Mouse (Mus musculus) adrenal gland, adult (tissue): ENCODE data around the gene Ttyh3.

ENCODE experiments used
- DNase-seq, 2 experiments: peaks; one replicate each; pipeline ENCODE4 v3.0.0; 2022 to 2023; ENCODE audit warnings: low spot score in 1 of 2; ENCODE audit not compliant: inconsistent age in 2 of 2

The Ttyh3 gene

DNA sequence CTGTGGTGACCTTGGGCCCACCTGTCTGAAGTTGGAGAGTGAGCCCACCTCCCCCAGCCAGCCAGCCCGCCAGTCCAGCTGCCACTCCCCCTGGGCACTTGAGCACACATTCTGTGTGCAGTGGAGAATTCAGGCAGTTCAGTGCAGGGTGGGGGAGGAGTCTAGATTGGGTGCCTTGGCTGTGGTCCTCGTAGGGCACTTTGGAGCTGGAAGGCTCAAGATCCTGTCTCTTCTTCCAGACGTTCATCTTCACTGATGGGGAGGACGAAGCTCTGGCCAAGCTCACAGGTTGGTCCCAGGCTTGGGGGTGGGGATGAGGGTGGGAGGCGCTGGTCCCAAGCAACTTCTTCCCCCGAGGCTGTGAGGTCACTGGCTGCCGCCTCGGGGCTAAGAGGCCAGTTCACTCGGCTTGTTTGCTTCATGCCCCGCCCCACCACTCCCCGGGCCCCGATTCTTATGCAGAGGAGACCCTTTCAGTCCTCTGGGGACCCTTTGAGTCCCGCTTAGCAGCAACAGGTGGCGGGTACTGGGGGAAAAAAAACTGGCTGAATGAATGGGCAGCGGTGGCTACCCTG lies 37.1 kb downstream of the Ttyh3 start:
- peak in 1 of 2 experiments; percentile 38 for DNase-seq

DNA sequence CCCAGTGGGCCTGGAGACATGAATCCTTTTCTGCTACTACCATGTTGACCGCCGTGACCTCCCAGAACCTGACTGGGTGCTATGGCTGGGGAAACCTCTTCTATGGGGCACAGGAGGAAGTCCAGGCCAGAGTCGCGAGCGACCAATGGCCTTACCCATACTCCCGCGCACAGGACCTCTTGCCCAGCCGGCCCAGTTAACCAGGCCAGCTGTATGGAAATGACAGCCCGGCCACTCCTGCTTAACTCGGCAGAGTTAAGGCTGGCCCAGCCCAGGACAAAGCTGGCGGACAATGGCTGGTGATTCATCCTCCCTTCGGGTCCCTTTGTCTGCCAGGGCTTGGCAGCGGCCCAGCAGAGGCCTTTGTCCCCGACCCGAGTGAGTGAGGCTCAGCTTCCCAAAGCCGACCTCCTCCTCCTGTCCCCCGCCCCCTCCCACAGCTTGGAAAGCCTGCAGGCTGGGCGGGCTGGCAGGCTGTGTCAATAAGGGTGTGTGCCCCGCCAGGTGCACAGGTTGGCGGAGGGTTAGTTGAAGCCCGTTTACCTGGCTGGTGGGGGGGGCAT lies 37.7 kb downstream of the Ttyh3 start:
- peak; percentile 82 to 93 for DNase-seq

DNA sequence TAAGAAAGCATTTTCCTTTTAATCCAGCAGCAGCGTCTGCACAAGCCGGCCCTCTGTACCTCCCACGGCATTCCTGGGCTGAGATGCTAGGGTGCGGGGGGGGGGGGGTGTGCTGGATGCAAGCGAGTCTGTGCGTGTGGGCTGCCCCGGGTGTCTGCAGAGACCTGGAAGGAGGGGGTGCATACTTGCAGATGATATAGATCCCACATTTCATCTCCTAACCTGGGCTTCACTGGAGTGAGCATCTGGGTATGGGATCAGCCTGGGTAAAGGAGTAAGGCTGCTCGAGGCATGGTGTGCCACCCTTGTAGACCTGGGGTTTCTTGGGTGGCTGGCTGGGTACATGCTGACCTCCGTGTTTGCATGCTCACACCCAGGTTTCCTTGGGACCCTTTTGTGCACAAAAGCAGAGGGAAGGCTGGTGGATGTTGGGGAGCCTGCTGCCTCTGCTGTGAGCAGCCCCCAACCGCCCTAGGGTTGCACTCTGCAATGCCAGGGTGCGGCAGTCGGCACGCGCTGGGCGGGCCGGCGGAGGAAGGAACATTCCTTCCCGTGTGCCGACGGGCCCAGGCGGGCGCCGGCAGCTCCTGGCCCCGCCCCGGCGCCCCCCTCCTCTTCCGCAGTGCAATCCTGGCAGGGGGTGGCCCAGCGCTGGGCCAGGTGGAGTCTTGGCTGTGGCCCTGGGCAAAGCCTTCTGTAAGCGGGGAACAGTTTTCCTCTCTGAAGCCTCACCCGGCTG lies 38.4 kb downstream of the Ttyh3 start:
- DNase-seq = peak in 1 of 2 experiments; percentile 44

DNA sequence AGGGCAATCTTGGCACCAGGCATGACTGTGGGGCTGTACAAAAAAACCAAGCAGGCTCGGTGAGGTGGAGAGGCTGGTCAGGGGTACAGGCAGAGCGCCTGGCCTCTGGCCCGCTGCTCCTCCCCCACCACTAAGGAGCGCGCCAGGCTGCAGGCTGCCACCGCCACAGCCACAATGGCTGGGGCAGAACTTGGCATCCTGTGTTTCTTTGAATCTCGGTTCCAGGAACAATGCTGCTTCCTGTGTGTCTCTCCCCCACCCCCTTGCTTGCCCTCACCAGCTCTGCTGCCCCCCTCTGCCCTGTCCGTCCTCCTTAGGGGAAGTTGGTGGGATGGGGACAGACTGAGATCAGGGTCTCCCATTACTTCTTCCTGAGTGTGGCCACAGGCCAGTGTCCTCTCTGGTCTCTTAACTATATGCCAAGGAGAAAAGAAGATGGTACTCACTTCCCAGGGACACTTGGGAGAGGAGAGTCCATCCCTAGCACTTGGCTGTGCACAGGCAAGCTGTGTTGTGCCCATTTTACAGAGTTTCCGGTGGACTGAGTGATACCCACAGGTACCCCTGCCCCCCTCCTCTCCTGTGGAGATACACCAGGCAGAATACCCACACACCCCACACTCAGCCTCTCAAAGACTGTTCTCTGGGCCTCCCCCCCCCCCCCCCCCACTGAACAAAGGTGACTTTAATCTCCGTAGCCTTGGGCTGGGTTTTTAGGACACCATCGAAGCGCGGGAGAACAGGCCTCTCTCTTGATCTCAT lies 39.1 kb downstream of the Ttyh3 start:
- peak; percentile 44 to 70 for DNase-seq

DNA sequence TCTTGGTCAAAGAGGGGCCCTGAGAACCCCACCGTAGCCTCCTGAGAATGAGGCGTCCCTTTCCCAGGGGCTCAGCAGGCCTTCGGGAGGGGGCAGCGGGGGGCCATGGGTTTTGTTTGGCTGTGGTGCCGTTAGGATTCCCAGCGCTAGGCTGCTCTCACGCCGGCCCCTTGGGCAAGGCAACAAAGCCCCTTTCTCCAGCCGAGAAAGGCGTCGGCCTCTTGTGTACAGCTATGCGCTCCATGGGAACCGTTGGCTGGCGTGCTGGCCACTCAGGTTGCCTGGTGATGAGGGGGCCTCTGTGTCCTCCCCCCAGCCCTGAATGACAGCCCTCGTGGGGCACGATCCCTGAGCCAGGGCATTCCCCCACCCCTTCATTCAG lies 40.2 kb downstream of the Ttyh3 start:
- DNase-seq = peak; percentile 8 to 37

DNA sequence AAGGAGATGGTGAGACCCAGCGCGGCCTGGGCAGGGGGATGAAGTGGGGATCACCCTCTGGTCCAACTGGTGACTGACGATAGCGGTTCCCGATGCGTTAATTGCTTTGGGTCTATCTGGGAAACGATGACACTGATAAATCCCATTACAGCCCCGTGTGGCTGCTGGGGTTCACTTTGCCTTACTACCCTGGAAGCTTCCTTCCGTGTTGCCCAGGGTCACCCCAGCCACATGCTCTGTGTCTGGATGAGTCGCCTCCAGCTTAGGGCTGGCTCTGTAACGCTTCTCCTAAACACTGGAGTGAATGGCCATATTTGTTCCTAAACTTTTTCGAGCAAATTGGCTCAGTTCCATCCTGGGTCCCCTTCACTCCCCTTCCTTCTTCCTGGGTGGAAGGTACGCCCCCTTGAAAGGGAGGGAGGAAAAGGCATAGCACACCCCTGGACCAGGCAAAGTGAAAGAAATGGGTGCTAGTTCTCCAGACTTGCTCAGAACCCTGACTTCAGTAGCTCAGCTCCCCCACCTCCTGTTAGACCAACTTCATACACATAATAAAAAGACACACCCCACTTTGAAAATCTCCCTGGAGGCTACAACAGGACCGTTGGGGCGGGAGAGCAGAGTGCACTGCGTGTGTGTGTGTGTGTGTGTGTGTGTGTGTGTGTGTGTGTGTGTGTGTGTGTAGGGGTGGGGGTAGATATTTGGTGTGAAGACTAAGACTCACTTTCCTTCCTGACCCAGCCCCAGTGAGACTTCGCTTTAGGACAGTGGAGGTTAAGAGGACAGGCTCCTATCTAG lies 40.8 kb downstream of the Ttyh3 start:
- DNase-seq = peak; percentile 17 to 67

DNA sequence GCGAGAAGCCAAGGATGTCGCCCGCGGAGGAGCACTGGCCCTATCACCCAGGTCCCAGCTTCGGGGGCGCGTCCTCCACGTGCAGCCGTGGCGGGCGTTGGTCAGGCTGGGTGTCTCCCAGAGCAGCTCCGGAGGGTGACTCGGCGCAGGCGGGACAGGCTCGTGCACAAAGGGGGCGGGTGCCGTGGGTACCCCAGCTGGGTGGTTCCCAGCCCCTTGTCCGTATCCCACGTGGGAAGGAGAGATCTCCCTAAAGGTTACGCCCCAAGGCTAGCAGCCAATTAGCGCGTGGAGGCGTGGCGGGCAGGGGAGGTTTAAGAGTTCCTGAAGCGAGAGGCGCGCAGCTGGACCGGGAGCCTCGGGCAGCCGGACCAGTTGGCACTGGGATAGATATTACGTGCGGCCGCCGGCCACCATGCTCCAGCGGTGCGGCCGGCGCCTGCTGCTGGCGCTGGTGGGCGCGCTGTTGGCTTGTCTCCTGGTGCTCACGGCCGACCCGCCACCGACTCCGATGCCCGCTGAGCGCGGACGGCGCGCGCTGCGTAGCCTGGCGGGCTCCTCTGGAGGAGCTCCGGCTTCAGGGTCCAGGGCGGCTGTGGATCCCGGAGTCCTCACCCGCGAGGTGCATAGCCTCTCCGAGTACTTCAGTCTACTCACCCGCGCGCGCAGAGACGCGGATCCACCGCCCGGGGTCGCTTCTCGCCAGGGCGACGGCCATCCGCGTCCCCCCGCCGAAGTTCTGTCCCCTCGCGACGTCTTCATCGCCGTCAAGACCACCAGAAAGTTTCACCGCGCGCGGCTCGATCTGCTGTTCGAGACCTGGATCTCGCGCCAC lies 41.6 kb downstream of the Ttyh3 start, which contains the start of gene Lfng:
Gene Lfng (plus strand): TSS at position 320 of the 835 bp plus-strand sequence.
- DNase-seq = peak; percentile 92 to 97

DNA sequence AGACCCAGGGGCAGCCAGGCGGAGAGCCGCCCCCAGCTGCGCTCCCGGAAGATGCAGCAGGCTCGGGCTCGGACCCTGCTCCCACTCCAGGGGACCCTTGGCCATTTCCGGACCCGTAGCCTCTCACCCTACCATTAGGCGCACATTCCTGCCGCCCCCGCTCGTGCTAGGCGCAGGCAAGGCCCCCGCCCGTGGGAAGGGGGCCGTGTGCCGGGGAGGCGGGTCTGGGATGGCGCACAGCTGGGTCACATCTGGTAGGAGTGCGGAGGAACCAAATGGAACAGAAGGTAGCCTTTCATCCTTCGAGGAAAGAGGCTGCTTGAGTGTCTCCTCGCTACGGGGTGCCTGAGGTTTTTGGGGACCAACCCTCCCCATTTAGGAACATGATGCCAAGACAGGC lies 42.4 kb downstream of the Ttyh3 start:
- peak in 1 of 2 experiments; percentile 34 for DNase-seq

DNA sequence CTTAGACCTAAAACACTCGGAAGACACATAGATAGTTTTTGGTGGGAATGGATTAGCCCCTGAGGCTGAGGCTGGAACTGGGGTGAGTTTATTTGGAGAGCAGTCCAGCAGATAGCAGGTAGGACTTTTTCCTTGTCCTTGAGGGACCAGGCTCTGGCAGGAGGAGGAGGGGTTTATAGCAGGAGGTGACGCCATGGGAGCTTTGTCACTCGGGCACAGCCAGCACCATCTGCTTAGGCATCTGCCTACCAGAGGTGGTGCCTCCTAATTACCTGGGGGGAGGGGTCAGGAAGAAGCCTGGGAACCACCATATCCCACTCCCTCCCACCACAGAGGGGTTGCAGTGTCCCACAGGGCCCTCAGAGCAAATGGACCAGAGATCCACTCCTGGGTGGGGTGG lies 43.6 kb downstream of the Ttyh3 start:
- peak; percentile 6 to 25 for DNase-seq

DNA sequence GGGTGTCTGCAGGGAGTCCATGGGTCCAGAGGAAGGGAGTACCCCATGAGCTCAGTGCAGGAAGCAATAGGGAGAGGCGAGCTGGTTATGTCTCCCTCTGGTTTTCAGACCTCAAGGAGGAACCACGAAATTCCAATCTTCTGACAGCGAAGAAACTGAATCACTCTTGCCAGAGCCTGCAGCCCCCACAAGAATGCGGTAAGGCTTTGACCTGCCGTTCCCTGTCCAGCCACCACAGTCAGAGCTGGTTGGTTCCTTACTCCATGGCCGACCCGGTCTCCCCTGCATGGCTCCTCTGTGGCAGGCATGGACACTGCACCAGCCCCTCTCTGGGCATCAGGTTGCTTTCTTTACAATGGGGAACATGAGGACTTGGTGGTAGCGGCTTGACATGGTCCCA lies 44.4 kb downstream of the Ttyh3 start:
- peak; percentile 3 to 19 for DNase-seq

DNA sequence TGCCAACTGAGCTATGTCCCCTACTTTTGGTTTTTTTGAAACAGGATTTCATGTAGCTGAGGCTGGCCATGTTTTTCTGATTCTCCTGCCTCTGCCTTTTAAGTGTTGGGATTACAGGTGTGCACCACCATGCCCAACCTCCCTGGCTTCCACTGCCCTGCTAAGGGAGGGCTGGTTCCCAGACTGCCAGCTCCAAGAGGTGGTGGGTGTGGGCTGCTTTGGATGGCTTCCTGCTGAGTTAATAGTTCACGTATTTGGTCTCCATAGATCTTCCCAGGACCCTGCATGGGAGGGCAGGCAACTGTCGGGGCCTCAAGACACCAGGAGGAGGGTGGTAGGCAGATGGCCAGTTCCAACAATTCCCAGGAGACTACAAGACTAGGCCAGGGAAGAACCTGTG lies 46.3 kb downstream of the Ttyh3 start:
- no peak for DNase-seq

DNA sequence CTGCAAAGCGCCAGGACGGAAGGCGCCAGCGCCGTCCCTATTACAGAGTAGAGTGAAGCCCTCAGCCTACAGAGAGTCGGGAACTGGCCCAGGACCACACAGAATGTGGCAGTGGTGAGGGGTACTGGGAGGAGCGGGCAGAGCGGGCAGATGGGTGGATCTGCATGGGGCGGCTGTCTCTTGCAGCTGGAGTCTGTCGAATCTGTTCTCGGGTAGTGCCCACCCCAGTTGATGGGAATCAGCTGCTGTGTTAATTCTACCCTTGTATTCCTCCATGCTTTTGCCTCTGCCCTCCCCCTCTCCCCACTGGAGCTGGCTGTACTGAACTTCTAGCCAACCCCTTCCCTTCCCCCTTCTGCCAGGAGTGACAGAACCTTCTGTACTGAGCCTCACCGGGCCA lies 47.1 kb downstream of the Ttyh3 start:
- no peak for DNase-seq

DNA sequence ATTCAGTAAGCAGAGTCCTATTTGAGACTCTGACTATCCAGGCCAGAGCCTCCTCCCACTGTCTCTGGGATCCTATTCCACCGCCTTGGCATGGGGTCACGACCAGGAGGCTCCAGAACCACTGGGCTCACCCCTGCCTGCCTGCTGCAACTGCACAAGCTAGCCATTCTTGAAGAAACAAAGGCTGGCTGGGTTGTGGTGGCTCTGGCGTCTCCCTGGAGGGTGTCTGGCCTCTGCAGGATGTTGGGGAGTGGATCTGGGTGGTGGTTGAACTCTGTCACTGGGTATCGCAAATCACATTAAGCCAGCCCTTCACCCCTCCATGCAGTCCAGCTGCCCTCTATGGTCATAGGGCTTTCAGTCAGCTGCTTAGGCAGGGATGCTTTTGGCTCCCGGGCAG lies 48.9 kb downstream of the Ttyh3 start:
- DNase-seq = no peak

DNA sequence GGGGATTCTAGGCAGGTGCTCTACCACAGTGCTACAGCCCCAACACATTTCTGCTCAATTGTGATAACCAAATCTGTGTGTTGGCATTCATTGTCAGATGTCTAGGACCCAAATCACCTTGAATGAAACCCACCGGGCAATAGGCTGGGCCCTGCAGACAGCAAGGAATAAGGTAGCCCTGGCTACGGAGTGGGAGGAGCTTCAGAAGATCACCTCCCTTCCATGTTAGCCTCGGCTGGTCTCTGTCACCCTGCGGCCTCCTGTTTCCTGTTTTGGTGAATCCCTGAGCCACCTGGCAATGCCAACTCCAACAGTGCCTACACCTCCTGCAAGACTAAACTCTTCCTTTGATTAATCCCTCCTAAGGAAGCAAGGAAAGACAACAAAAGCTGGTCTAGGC lies 51.0 kb downstream of the Ttyh3 start:
- DNase-seq = no peak

DNA sequence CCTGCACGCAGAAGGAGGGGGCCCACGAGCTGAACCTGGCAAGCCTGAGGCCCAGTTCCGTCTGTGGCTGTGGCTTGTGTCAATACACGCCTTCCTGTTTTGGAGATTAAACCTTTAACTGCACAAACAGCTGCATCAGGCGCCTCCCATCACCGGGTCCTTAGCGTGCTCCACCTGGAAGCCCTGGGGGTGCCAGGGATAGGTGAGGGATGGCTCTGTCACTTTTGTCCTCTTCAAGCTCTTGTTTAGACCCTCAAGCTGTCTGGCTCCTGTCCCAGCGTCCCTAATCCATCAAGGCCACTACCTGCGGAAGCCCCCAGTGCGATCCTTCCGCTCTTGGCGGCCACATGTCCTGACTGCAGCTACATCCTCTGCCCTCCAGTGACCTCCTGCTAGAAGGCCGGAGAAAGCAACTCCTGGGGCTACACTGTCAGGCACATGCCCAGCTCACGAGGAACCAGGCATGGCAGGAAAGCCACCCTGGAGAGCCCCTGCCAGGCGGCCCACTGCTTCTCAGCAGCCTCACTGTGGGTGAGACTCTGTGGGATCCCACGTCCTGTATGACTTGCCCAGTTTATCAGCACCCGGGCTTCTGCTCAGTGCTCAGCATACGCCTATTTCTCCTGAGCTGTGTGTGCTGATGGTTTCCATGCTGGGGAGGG lies 51.8 kb downstream of the Ttyh3 start:
- peak; percentile 68 to 79 for DNase-seq

DNA sequence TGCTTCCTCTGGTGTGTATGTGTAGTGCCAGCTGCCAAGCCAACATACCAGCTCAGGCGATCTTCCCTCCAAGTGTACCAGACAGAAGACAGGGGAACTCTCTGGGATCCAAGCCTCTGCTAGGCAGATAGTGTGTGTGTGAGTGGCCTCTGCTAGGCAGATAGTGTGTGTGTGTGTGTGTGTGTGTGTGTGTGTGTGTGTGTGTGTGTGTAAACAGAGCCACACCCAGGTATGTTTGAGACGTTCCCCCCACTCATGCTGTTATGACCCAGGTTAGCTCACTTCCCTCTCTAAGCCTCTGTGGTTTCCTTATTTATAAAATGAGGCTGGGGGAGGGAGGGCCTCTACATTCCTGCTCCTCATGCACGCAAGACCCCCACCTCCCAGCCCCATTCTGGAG lies 52.4 kb downstream of the Ttyh3 start:
- DNase-seq = no peak

DNA sequence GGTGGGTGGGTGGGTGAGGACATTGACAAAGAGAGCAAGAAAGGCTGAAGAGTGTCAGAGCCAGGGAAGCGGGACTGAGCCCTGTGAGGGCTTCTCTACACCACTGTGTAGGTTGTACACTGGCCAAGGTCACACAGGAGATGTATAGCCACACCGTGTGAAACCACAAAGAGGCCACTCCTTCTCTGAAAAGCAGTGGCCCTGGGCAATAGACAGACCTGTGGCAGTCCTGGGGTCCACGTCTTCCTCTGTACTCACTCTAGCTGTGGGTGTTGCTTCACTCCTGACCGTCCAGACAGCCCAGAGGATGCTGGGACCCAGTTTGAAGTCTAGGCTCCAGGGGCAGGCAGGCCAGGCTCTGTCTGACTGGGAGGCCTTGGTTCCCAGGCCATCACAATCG lies 54.0 kb downstream of the Ttyh3 start:
- no peak for DNase-seq

DNA sequence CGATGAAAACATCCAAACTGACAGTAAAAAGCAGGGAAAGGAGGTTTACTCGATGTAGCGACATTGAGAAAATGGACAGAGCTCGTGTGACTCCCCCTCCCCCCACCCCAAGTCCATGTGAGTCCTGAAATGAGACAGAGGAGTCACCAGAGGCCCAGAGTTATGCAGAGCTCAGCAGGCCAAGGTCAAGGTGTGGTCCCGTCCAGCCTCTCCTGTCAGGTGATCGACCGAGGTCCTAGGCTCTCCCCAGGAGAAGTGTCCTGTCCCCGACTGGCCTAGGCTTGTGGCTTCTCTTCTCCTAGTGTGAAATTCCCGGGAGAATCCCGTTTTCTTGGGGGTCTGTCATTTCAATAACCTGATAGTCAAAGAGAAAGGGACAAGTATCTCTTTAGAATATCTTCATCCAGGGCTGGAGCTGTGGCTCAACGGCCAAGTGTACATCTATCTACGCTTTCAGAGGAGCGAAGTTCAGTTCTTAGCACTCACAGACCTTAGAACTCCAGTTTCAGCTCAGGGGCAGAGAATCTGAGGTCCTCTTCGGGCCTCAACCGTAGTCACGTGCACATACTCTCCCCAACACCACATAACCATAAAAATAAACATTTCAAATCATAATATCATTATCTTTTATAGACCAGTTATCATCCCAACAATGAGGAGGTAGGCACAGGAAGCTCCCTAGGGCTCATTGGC lies 59.6 kb downstream of the Ttyh3 start:
- DNase-seq = no peak
